Mouse (Mus musculus): ENCODE data around the gene Ccm2l.

DNA sequence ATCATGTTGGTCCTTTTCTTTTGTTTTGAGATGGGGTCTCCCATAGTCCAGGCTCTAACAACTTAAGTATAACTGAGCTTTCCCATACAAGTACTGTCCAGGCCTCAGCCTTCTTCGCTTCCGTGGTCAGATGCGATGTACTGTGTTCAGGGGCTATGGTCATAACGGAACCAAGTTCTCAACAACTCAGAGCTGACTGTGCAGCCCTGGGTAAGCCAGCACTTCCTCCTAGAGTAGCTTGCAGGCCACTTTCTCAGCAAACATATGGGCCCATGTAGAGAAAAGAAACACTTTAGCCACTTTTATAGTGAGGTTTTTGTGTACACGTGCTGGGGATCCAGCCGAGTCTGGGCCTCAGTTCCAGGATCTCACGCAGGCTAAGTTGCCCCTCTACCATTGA is 56.9 kb downstream of the Ccm2l start:
- TF ChIP-seq CTCF (IDR thresholded peaks at IDR 0.05; ENCODE audit: insufficient read depth, low read length) (no peak), POLR2A (IDR thresholded peaks at IDR 0.05; ENCODE audit: borderline replicate concordance, extremely low read depth, low read depth, low read length) (no peak)

Data from lung, adult 2 months (tissue).